Mouse (Mus musculus) embryonic facial prominence, embryonic 12.5 days (tissue): ENCODE data around the gene Faap24. TPM values are rescaled to one million over a fixed set of nuclear protein-coding genes. Genes with fewer than 3 reads are reported as not detected.
A peak's percentile ranks its signal among the peaks of the same experiment; 100 is the strongest.

Experiments
- ATAC-seq: fragments of 200-750 bp; cut with Nextera tagmentation; 2 replicates; pipeline ENCODE4 v1.8.0; 2017; ENCODE audit not compliant: insufficient number of reproducible peaks, insufficient read depth, low FRiP score, low TSS enrichment
- H3K27ac ChIP-seq: fragments of 300-500 bp; sonication (generic); 2 replicates; pipeline ENCODE4 v1.5.1; 2016; ENCODE audit warnings: mild to moderate bottlenecking
- H3K27me3 ChIP-seq: fragments of 300-500 bp; sonication (generic); 2 replicates; pipeline ENCODE4 v1.6.1; 2016; ENCODE audit warnings: mild to moderate bottlenecking, moderate library complexity
- H3K36me3 ChIP-seq: fragments of 300-500 bp; sonication (generic); 2 replicates; pipeline ENCODE4 v1.6.1; 2016; ENCODE audit warnings: mild to moderate bottlenecking
- H3K4me1 ChIP-seq: fragments of 300-500 bp; sonication (generic); 2 replicates; pipeline ENCODE4 v1.6.1; 2016
- H3K4me2 ChIP-seq: fragments of 300-500 bp; sonication (generic); replicated peaks from 2 replicates; pipeline ENCODE4 v1.6.1; 2016; ENCODE audit warnings: mild to moderate bottlenecking, moderate library complexity
- H3K4me3 ChIP-seq: fragments of 300-500 bp; sonication (generic); 2 replicates; pipeline ENCODE4 v1.5.1; 2016; ENCODE audit warnings: mild to moderate bottlenecking
- H3K9ac ChIP-seq: fragments of 300-500 bp; sonication (generic); 2 replicates; pipeline ENCODE4 v1.6.1; 2016; ENCODE audit warnings: mild to moderate bottlenecking, moderate library complexity
- H3K9me3 ChIP-seq: fragments of 300-500 bp; sonication (generic); 2 replicates; pipeline ENCODE4 v1.6.1; 2016; ENCODE audit warnings: mild to moderate bottlenecking, moderate library complexity
- WGBS: fragments of 180-500 bp; shearing (Covaris S2); methylation state at CpG from one replicate; pipeline ENCODE4 v1.1.7; 2016; 5-methylcytosine and 5-hydroxymethylcytosine counted together
- polyA plus RNA-seq: library from polyadenylated mRNA; unstranded; fragments of >200 nt; fragmentation: Nextera tagmentation; extraction: Ambion mirVana; gene quantifications from 2 replicates; pipeline ENCODE4 v1.2.1, GENCODE M21; 2016

Gene Faap24
- 14.0 and 15.4 TPM in 2 replicates for polyA plus RNA-seq

DNA sequence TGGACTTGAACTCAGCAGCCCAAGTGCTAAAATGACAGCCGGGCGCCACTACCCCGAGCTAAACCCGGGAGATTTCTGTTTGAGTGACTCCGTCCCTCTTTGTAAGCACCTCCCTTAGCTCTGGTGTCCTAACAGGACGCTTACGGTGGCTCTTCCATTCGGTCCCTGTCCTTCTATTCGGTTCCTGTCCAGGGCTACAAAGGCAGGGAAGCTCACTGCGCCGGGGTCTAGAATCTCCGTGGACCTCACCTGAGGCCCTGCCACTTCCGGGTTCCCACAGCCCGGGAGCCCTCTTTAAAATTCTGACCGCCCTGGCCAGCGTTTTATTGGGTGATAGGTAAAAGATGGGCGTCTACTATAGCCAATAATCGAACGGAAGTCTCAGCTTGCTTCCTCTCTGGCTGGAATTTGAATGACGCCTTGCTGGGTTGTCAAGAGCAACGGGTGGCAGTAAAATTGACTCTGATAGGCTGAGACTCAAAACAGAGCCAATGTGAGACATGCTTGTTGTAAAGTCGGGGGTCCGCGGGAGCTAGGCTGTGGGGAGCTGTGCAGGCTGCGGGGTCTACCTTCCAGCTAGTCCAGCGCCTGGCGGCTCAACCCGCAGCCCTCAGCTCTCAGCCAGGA lies at the start of gene Faap24, which contains the start of gene Cep89:
TSS of gene Faap24 (minus strand) at position 295 of the 627 bp plus-strand sequence.
TSS of gene Cep89 (plus strand) at position 494 of the 627 bp plus-strand sequence.
- Histone ChIP-seq H3K36me3 (peaks cover 32% of the 10 kb centered on the region), H3K9me3 (no peaks in the 10 kb centered on the region)

DNA sequence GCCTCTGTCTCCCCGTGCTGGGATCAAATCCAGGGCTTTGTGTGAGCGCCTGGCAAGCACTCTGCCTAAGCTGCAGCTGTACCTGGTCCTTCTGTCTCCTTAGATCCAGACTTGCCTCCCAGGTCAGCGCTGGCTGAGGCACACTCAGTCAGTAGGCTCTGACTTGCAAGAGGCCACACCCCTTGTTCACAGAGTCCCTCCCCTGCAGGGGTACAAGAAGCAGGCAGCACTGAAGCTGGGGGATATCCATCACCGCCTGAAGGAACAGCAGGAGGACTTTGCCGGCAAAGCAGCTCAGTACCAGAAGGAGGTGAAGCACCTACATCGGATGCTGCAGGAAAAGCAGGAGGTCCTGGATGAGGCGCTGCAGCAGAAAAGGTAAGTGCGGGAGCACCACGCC lies 38.6 kb upstream of the Faap24 start:
- 82% methylated on average over 9 of the region's 9 CpGs for WGBS
- H3K27me3 ChIP-seq, result no peaks in the 10 kb centered on the region
- no peak overlapping the region for H3K9ac ChIP-seq
- no peak overlapping the region for H3K27ac ChIP-seq
- no peak overlapping the region for H3K4me3 ChIP-seq
- no peak overlapping the region for H3K4me2 ChIP-seq
- ATAC-seq, result no peak
- no peaks in the 10 kb centered on the region for H3K4me1 ChIP-seq
- H3K9me3 ChIP-seq, result no peaks in the 10 kb centered on the region
- H3K36me3 ChIP-seq, result peaks cover 72% of the 10 kb centered on the region

More for the DNA sequence above, at the start of gene Faap24, which contains the start of gene Cep89:
- peak within 1 kb of the TSS; percentile 76 for H3K9ac ChIP-seq
- WGBS, result under 1% methylated on average over 28 of the region's 28 CpGs
- peak; percentile 96 for ATAC-seq
- H3K4me1 ChIP-seq, result peaks cover 11% of the 10 kb centered on the region
- H3K27me3 ChIP-seq, result no peaks in the 10 kb centered on the region
- no peak within 1 kb of the TSS for H3K27ac ChIP-seq
- H3K4me3 ChIP-seq, result peak within 1 kb of the TSS; percentile 67
- peak within 1 kb of the TSS; percentile 61 for H3K4me2 ChIP-seq

DNA sequence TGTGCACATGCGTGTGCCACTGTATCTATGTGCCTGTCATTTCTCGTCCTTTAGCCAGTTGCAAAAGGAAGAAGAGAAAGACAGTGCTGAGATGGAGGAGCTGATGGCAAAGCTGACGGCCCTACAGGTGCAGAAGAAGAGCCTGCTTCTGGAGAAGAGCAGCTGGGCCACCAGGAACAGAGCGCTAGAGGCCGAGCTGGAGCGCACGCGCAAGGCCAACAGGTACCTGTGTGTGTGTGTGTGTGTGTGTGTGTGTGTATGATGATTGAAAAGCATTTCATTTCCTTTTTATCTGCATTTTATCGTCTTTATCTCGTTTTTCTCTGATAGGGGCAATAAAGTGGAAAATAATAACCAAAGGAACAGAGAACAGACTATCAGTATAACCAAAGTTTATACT lies 31.5 kb upstream of the Faap24 start:
- Histone ChIP-seq H3K4me2 (no peak overlapping the region), H3K4me3 (no peak overlapping the region), H3K9ac (no peak overlapping the region), H3K9me3 (no peaks in the 10 kb centered on the region), H3K36me3 (peaks cover 73% of the 10 kb centered on the region), H3K27me3 (no peaks in the 10 kb centered on the region), H3K27ac (no peak overlapping the region), H3K4me1 (no peaks in the 10 kb centered on the region)
- no peak for ATAC-seq
- WGBS, result 94% methylated on average over 10 of the region's 10 CpGs

DNA sequence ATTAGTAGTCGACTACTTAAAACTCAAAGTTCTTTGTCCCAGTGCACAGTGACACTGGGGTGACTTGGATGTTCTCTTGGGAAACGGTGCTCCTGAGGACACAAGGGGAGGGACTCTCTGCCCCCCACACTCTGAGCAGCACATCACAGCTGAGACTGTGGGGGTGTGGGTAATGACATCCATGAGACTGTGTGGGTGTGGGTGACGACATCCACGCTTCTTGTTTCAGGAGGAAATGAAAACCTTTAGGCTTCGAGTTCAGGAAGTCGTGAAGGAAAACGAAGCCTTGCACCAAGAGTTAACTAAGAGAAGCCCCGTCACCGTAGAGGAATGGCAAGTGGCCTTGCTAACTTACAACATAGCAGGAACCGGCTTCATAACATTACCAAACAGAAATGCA lies 26.4 kb upstream of the Faap24 start:
- Histone ChIP-seq H3K9me3 (no peaks in the 10 kb centered on the region), H3K27me3 (no peaks in the 10 kb centered on the region), H3K4me1 (no peaks in the 10 kb centered on the region), H3K4me2 (no peak overlapping the region), H3K27ac (no peak overlapping the region), H3K4me3 (no peak overlapping the region), H3K36me3 (peaks cover 68% of the 10 kb centered on the region), H3K9ac (no peak overlapping the region)
- no peak for ATAC-seq
- 91% methylated on average over 10 of the region's 10 CpGs for WGBS

DNA sequence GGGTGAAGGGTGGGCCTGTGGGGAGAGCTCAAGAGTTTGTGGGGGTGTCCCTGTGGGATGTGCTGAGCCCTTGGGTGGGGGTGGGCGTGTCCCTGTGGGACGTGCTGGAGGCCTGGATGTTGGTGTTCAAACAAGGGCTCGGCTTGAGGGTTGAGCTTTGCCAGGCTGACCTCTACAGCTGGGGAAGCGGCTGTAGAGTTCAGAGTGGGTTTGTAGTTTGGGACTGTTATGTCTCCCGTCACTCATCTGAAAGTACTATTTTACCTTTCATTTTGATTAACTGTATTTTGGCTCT lies 20.0 kb upstream of the Faap24 start:
- Histone ChIP-seq H3K9me3 (no peaks in the 10 kb centered on the region), H3K27me3 (no peaks in the 10 kb centered on the region), H3K4me3 (no peak overlapping the region), H3K36me3 (peaks cover 58% of the 10 kb centered on the region), H3K27ac (no peak overlapping the region), H3K9ac (no peak overlapping the region), H3K4me1 (0 out of 2 replicates have a peak, but pooled peaks cover 3% of the 10 kb centered on the region), H3K4me2 (no peak overlapping the region)
- no peak for ATAC-seq
- WGBS, result 95% methylated on average over 5 of the region's 5 CpGs

DNA sequence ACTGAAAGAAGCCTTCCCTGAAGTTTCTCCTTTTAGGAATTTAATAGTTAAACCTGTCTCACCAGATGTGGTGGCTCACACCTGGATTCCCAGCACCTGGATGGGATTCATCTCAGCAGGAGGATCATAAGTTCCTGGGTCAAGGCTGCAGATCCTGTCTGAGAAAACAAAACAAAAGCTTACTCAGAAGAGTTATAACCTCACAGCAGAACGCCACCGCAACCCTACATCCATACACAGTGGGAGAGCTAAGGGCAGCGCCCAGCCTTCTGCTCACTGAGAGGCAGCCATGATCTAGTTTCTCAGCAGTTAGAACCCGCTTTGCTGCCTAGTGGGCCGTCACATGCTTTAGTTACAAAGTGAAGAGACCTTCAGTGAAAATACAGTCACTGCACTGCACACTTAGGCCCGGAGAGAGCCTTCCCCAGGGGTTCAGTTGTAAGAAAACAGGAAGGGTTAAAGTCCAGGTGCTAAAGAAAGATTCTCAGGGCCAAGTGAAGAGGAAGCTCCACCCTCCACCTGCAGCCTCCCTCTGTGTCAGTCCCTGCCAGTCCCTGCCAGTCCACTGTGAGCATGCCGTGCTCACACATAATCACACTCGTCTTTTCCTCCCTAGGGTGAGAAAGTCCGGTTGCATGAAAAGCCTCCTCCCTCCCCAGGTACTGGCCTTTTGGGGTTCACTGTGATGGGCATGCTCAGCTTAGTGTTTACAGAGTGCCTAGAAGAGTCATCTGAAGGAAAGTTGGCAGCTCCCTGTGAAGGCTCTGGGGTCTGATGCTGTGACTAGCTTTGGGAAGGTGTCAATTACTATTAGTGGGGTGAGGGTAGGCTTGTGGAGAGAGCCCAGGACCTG lies 19.4 kb upstream of the Faap24 start:
- H3K9me3 ChIP-seq, result no peaks in the 10 kb centered on the region
- WGBS, result 79% methylated on average over 9 of the region's 9 CpGs
- H3K27me3 ChIP-seq, result no peaks in the 10 kb centered on the region
- H3K36me3 ChIP-seq, result peaks cover 57% of the 10 kb centered on the region
- no peak for ATAC-seq
- no peak overlapping the region for H3K27ac ChIP-seq
- no peak overlapping the region for H3K4me3 ChIP-seq
- H3K9ac ChIP-seq, result no peak overlapping the region
- 0 out of 2 replicates have a peak, but pooled peaks cover 3% of the 10 kb centered on the region for H3K4me1 ChIP-seq
- H3K4me2 ChIP-seq, result no peak overlapping the region

DNA sequence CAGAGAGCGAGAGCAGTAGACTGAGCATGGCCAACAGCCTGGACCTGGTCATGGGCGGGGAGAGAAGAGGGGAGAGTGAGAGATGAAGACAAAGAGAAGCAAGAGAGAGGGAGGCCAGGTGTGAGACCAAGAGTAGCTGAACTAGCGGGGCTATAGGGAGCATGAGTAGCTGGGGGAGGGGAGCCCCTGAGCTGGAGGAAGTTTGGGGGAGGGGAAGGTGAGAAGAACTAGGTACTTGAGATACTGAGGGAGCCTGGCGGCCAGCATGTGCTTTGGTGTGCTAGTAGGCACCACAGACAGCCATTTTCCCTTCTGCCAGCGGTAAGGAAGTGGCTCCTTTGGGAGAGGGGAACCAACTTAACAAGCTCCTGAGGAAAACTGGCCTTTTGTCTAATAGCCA lies 18.6 kb upstream of the Faap24 start:
- Histone ChIP-seq H3K36me3 (peaks cover 57% of the 10 kb centered on the region), H3K4me1 (0 out of 2 replicates have a peak, but pooled peaks cover 3% of the 10 kb centered on the region), H3K27me3 (no peaks in the 10 kb centered on the region), H3K4me2 (no peak overlapping the region), H3K27ac (no peak overlapping the region), H3K4me3 (no peak overlapping the region), H3K9me3 (no peaks in the 10 kb centered on the region), H3K9ac (no peak overlapping the region)
- 67% methylated on average over 5 of the region's 5 CpGs for WGBS
- no peak for ATAC-seq

DNA sequence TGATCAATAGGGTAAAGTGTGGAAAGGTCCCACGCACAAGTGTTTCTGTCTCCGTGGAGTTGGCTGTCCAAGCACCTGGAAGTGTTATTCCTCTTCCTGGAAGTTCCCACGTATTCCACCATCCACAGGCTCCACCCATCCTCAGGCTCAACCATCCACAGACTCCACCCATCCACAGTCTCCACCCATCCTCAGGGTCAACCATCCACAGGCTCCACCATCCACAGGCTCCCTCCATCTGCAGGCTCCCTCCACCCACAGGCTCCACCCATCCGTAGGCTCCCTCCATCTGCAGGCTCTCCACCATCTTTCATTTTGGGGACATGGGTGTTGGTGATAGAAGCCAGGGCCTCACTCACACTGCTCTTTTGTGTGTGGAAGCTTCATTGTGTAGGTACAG lies 4.5 kb upstream of the Faap24 start:
- no peak for ATAC-seq
- no peak overlapping the region for H3K9ac ChIP-seq
- no peak overlapping the region for H3K27ac ChIP-seq
- H3K9me3 ChIP-seq, result no peaks in the 10 kb centered on the region
- peaks cover 65% of the 10 kb centered on the region for H3K36me3 ChIP-seq
- peaks cover 11% of the 10 kb centered on the region for H3K4me1 ChIP-seq
- no peak overlapping the region for H3K4me3 ChIP-seq
- no peak overlapping the region for H3K4me2 ChIP-seq
- WGBS, result 92% methylated on average over 4 of the region's 4 CpGs
- no peaks in the 10 kb centered on the region for H3K27me3 ChIP-seq

DNA sequence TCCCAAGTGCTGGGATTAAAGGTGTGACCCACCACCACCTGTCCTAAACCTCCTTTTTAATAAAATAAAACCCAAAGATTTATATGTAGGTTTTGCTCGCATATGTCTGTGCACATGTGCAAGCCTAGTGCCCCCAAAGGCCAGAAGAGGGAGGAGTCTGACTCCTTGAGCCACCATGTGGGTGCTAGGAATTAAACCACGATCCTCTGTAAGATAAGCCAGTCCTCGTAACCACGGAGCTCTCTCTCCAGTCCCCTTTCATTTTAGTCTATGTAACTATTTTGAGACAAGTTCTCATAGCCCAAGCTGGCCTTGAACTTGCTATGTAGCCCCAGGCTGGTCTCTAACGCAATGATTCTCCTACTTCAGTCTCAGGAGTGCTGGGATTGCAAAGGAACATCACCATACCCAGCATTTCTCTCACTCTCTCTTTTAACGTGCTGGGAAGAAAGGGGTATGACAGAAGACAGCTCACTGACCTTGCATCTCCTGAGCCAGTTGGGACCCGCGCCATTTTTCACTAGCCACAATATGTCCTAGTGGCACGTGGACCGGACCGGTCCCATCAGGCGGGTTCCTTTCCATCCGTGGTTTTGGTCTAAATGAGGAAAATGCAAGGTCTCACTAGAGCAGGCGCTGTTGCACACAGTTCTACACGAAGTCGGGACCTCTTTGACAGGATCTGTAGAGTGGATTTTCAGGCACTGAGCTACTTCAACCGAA lies 741 bp downstream of the Faap24 start:
- Histone ChIP-seq H3K27me3 (no peaks in the 10 kb centered on the region), H3K27ac (no peak overlapping the region), H3K36me3 (peaks cover 24% of the 10 kb centered on the region), H3K4me2 (peak overlapping the region; percentile 61), H3K9me3 (no peaks in the 10 kb centered on the region), H3K4me1 (peaks cover 11% of the 10 kb centered on the region), H3K9ac (peak overlapping the region; percentile 60), H3K4me3 (peak overlapping the region; percentile 67)
- no peak for ATAC-seq
- WGBS, result 11% methylated on average over 17 of the region's 17 CpGs

DNA sequence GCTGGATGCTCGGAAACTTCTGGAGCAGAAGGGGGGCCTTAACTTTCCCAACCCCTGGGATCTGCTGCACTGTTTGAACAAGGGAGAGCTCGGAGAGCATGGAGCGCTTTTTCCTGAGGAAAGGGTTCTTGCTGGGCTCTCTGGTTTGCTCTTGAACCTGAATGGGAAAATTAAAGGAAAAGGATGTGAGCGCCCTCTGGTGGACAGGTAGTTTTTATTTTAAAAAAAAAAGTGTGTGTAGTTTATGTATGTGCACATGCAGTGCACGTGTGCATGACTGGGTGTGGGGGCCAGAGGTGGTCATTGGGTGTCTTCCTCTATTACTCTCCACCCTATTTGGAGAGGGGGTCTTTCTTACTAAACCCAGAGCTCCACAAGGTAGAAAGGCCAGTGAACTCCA lies 3.7 kb downstream of the Faap24 start:
- Histone ChIP-seq H3K9me3 (no peaks in the 10 kb centered on the region), H3K27me3 (no peaks in the 10 kb centered on the region), H3K36me3 (peaks cover 5% of the 10 kb centered on the region; the same call in 1 of the 2 replicates), H3K27ac (no peak overlapping the region), H3K4me2 (no peak overlapping the region), H3K9ac (no peak overlapping the region), H3K4me1 (peaks cover 7% of the 10 kb centered on the region), H3K4me3 (no peak overlapping the region)
- WGBS, result 69% methylated on average over 5 of the region's 5 CpGs
- ATAC-seq, result no peak

DNA sequence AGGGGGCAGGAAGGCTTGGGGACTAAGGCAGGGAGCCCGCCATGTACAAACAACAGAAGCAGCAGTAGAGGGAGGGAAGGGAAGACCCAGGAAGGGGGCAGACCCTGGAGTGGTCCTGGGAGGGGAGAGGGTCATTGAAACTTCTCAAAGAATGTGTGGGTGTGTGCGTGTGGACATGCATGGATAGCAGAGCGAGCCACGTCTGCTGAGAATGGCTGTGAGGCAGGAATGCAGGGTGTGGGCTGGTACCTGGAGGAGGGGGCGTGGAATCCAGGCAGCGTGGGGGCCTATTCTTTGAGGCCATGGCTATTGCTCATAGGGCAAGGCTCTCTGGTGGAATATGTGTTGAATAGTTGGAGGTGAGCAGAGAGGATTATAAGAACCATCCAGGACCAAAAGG lies 7.9 kb downstream of the Faap24 start:
- 57% methylated on average over 6 of the region's 6 CpGs for WGBS
- H3K36me3 ChIP-seq, result peaks cover 5% of the 10 kb centered on the region; the same call in 1 of the 2 replicates
- no peak for ATAC-seq

More for the DNA sequence above, 7.9 kb downstream of the Faap24 start:
- H3K4me1 ChIP-seq, result no peaks in the 10 kb centered on the region
- H3K4me3 ChIP-seq, result no peak overlapping the region
- H3K9me3 ChIP-seq, result no peaks in the 10 kb centered on the region
- H3K27me3 ChIP-seq, result no peaks in the 10 kb centered on the region
- no peak overlapping the region for H3K27ac ChIP-seq
- no peak overlapping the region for H3K4me2 ChIP-seq
- H3K9ac ChIP-seq, result no peak overlapping the region
